21 mouse cellular contexts compared by ENCODE assay signal in the genomic region with DNA sequence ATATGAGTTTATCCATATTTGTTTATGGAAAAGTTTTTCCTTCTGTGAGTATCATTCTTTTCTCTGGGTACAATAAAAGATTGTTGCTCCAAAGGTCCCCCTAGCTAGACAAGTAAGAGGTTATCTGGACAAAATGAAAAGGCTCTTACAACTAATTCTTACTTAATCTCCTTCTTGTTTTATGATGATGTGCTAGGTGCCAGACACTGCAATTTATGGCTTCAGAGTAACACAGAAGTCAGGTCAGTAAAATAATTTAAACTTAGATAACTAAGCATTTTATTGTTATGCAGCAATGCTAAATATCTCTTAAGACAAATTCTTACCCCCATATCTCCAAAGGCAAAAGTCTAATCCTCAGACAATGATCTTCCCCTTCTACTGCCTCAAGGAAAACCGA.
DNase-seq lines count a peak whose midpoint lies in the region; ATAC-seq and TF ChIP-seq lines count a peak whose summit lies in the region.
"Had no signal": no experiment of that assay in that cellular context is flagged by ENCODE, and none has a peak within 500 bp of the region (broad histone marks: within the 10 kb centered on the region; RNA-seq: fewer than 3 reads in every experiment).

No protein-coding gene starts in this region.

- no peaks in the 10 kb centered on the region for H3K27me3 ChIP-seq in intestine, embryonic 15.5 days (replicated peaks)
- H3K27me3 ChIP-seq in intestine, postnatal 0 days (replicated peaks; ENCODE audit: control insufficient read depth, insufficient read depth, low read length): no peaks in the 10 kb centered on the region
- no peaks in the 10 kb centered on the region for H3K27me3 ChIP-seq in midbrain, embryonic 11.5 days (ENCODE audit: control insufficient read depth, insufficient read depth, low read length)
- no peaks in the 10 kb centered on the region for H3K27me3 ChIP-seq in midbrain, embryonic 10.5 days (ENCODE audit: low read depth, poor library complexity, severe bottlenecking)
- no peaks in the 10 kb centered on the region for H3K27me3 ChIP-seq in intestine, embryonic 16.5 days (replicated peaks; ENCODE audit: control insufficient read depth, insufficient read depth, low read length)
- no peaks in the 10 kb centered on the region for H3K27me3 ChIP-seq in kidney, embryonic 16.5 days (ENCODE audit: insufficient read depth, low read length)
- H3K27me3 ChIP-seq: CH12.LX, Patski had no signal

- H3K4me1 ChIP-seq in intestine, embryonic 15.5 days (replicated peaks): no peaks in the 10 kb centered on the region
- H3K4me1 ChIP-seq in intestine, postnatal 0 days (replicated peaks; ENCODE audit: control insufficient read depth, insufficient read depth, low read length): no peaks in the 10 kb centered on the region
- H3K4me1 ChIP-seq in midbrain, embryonic 11.5 days (ENCODE audit: control insufficient read depth, insufficient read depth, low read length): no peaks in the 10 kb centered on the region
- no peaks in the 10 kb centered on the region for H3K4me1 ChIP-seq in midbrain, embryonic 10.5 days
- no peaks in the 10 kb centered on the region for H3K4me1 ChIP-seq in intestine, embryonic 16.5 days (ENCODE audit: control insufficient read depth, insufficient read depth, low read length)
- H3K4me1 ChIP-seq in kidney, embryonic 16.5 days (ENCODE audit: insufficient read depth, low read length): no peaks in the 10 kb centered on the region

- no peak overlapping the region for H3K27ac ChIP-seq in intestine, embryonic 15.5 days
- H3K27ac ChIP-seq in intestine, postnatal 0 days (ENCODE audit: low read depth, low read length): no peak overlapping the region
- H3K27ac ChIP-seq in midbrain, embryonic 11.5 days (ENCODE audit: low read depth, low read length): no peak overlapping the region
- no peak overlapping the region for H3K27ac ChIP-seq in midbrain, embryonic 10.5 days (replicated peaks)
- H3K27ac ChIP-seq in intestine, embryonic 16.5 days (ENCODE audit: low read length): no peak overlapping the region
- H3K27ac ChIP-seq in kidney, embryonic 16.5 days (ENCODE audit: low read length): no peak overlapping the region

- peak; percentile 49 for DNase-seq in midbrain, embryonic 11.5 days (ENCODE audit: low spot score, missing footprints)
- DNase-seq in midbrain, embryonic 10.5 days (ENCODE audit: low spot score): no peak
- DNase-seq: adrenal gland, adult 2 months; adrenal gland, adult 8-10 months; adrenal gland, postnatal 10 days; adrenal gland, postnatal 14 days; adrenal gland, postnatal 25 days; adrenal gland, postnatal 36 days; B cell, adult 2 months; cerebellum, adult 11 months; cerebellum, adult 11-12 months; cerebellum, adult 18-20 months had no signal

- no peak for TF ChIP-seq CTCF in intestine, postnatal 0 days (IDR thresholded peaks at IDR 0.05; ENCODE audit: low read depth)

- WGBS in intestine, embryonic 15.5 days: 35% methylated on average over 1 of the region's 1 CpGs
- WGBS in intestine, postnatal 0 days: 34% methylated on average over 1 of the region's 1 CpGs
- 60% methylated on average over 1 of the region's 1 CpGs for WGBS in midbrain, embryonic 11.5 days
- WGBS in midbrain, embryonic 10.5 days: 80% methylated on average over 1 of the region's 1 CpGs
- 33% methylated on average over 1 of the region's 1 CpGs for WGBS in intestine, embryonic 16.5 days
- WGBS in kidney, embryonic 16.5 days: 74% methylated on average over 1 of the region's 1 CpGs

- no peaks in the 10 kb centered on the region for H3K36me3 ChIP-seq in intestine, embryonic 15.5 days
- H3K36me3 ChIP-seq in intestine, postnatal 0 days (ENCODE audit: control insufficient read depth, insufficient read depth): no peaks in the 10 kb centered on the region
- H3K36me3 ChIP-seq in midbrain, embryonic 11.5 days (ENCODE audit: control insufficient read depth, insufficient read depth, low read length): no peaks in the 10 kb centered on the region
- H3K36me3 ChIP-seq in midbrain, embryonic 10.5 days: no peaks in the 10 kb centered on the region
- no peaks in the 10 kb centered on the region for H3K36me3 ChIP-seq in intestine, embryonic 16.5 days (ENCODE audit: control insufficient read depth, insufficient read depth, low read length)
- no peaks in the 10 kb centered on the region for H3K36me3 ChIP-seq in kidney, embryonic 16.5 days (ENCODE audit: insufficient read depth, low read length)
- H3K36me3 ChIP-seq: G1E had no signal

- H3K4me2 ChIP-seq in intestine, embryonic 15.5 days (replicated peaks): no peak overlapping the region
- H3K4me2 ChIP-seq in intestine, postnatal 0 days (replicated peaks; ENCODE audit: low read depth): no peak overlapping the region
- H3K4me2 ChIP-seq in midbrain, embryonic 11.5 days: no peak overlapping the region
- no peak overlapping the region for H3K4me2 ChIP-seq in intestine, embryonic 16.5 days (ENCODE audit: low read depth, low read length)
- no peak overlapping the region for H3K4me2 ChIP-seq in kidney, embryonic 16.5 days (replicated peaks; ENCODE audit: low read depth, low read length)

- peak; percentile 61 for ATAC-seq in intestine, embryonic 15.5 days
- ATAC-seq in intestine, postnatal 0 days: no peak
- ATAC-seq in midbrain, embryonic 11.5 days (ENCODE audit: low FRiP score): no peak
- ATAC-seq in intestine, embryonic 16.5 days: peak; percentile 59
- ATAC-seq in kidney, embryonic 16.5 days (ENCODE audit: low FRiP score, low TSS enrichment): no peak
- ATAC-seq: activated CD4-positive, CD25-positive, alpha-beta regulatory T cell, adult 4 months; CD4-positive, CD25-positive, alpha-beta regulatory T cell, adult 4 months; Patski had no signal

- H3K4me3 ChIP-seq in intestine, embryonic 15.5 days (replicated peaks): no peak overlapping the region
- H3K4me3 ChIP-seq in intestine, postnatal 0 days (ENCODE audit: low read depth, low read length): no peak overlapping the region
- H3K4me3 ChIP-seq in midbrain, embryonic 11.5 days (ENCODE audit: low read depth, low read length): no peak overlapping the region
- no peak overlapping the region for H3K4me3 ChIP-seq in midbrain, embryonic 10.5 days
- H3K4me3 ChIP-seq in intestine, embryonic 16.5 days (ENCODE audit: low read length): no peak overlapping the region
- no peak overlapping the region for H3K4me3 ChIP-seq in kidney, embryonic 16.5 days (ENCODE audit: low read length)

- H3K9me3 ChIP-seq in intestine, embryonic 15.5 days: no peaks in the 10 kb centered on the region
- no peaks in the 10 kb centered on the region for H3K9me3 ChIP-seq in intestine, postnatal 0 days (ENCODE audit: control insufficient read depth)
- no peaks in the 10 kb centered on the region for H3K9me3 ChIP-seq in midbrain, embryonic 11.5 days (ENCODE audit: control insufficient read depth, low read length)
- H3K9me3 ChIP-seq in midbrain, embryonic 10.5 days (replicated peaks): no peaks in the 10 kb centered on the region
- no peaks in the 10 kb centered on the region for H3K9me3 ChIP-seq in intestine, embryonic 16.5 days (ENCODE audit: control insufficient read depth, low read length)
- H3K9me3 ChIP-seq in kidney, embryonic 16.5 days (ENCODE audit: low read length): no peaks in the 10 kb centered on the region

- no peak overlapping the region for H3K9ac ChIP-seq in intestine, embryonic 15.5 days
- no peak overlapping the region for H3K9ac ChIP-seq in intestine, postnatal 0 days (ENCODE audit: low read depth, low read length)
- H3K9ac ChIP-seq in midbrain, embryonic 11.5 days (ENCODE audit: low read length): no peak overlapping the region
- H3K9ac ChIP-seq in intestine, embryonic 16.5 days (ENCODE audit: low read depth, low read length): no peak overlapping the region
- no peak overlapping the region for H3K9ac ChIP-seq in kidney, embryonic 16.5 days (replicated peaks; ENCODE audit: low read length)

Comparison
In these comparisons a context has a peak if more than half of its experiments do, and no peak if none do; other contexts are left out.
1. ATAC-seq: peak in intestine, embryonic 15.5 days (single experiment) and intestine, embryonic 16.5 days (single experiment); none in intestine, postnatal 0 days (single experiment), midbrain, embryonic 11.5 days (single experiment) and kidney, embryonic 16.5 days (single experiment).